Mouse (Mus musculus) CH12.LX (cell line): ENCODE data around the gene 1700057G04Rik. TPM values are rescaled to one million over a fixed set of nuclear protein-coding genes. Genes with fewer than 3 reads are reported as not detected.

Experiments used
- DNase-seq: peaks from one replicate; pipeline ENCODE4 v3.0.0-alpha.2; 2013; ENCODE audit errors: extremely low read depth
- H3K27ac ChIP-seq: 2 replicates; pipeline ENCODE4 v1.5.1; 2012; ENCODE audit warnings: low read depth, mild to moderate bottlenecking, control low read depth, moderate library complexity; ENCODE audit not compliant: insufficient read depth
- H3K27me3 ChIP-seq: replicated peaks from 2 replicates; pipeline ENCODE3; 2012; ENCODE audit warnings: inconsistent platforms
- H3K36me3 ChIP-seq, 2 experiments: replicated peaks in 1 of 2; 2 replicates each; pipeline versions ENCODE3 to v1.6.1; 2012; ENCODE audit warnings: inconsistent platforms in 1 of 2, low read length in 1 of 2, mild to moderate bottlenecking in 1 of 2, mixed read lengths in 1 of 2, moderate library complexity in 1 of 2; ENCODE audit not compliant: control insufficient read depth in 1 of 2, insufficient read depth in 1 of 2
- H3K4me1 ChIP-seq, 2 experiments: 2 replicates each; pipeline ENCODE4 v1.6.1; 2012; ENCODE audit warnings: inconsistent platforms in 1 of 2, moderate library complexity in 1 of 2; ENCODE audit not compliant: insufficient read depth in 2 of 2, control insufficient read depth in 1 of 2
- H3K4me2 ChIP-seq: 2 replicates; pipeline ENCODE4 v1.6.1; 2012; ENCODE audit warnings: low read depth, mild to moderate bottlenecking, control low read depth; ENCODE audit not compliant: poor library complexity, insufficient read depth, severe bottlenecking
- H3K4me3 ChIP-seq, 3 experiments: fragments of 150-350 bp in 1 of 3; sonication (generic) in 1 of 3; replicated peaks in 1 of 3; 2 replicates each; pipeline versions ENCODE3 to v1.5.1; 2011 to 2012; ENCODE audit warnings: low read depth in 2 of 3, low read length in 2 of 3, mild to moderate bottlenecking in 2 of 3, moderate library complexity in 2 of 3, control low read depth in 1 of 3, improper control_type of control experiment in 1 of 3, inconsistent platforms in 1 of 3, mixed read lengths in 1 of 3; ENCODE audit not compliant: poor library complexity in 1 of 3
- H3K79me2 ChIP-seq: replicated peaks from 2 replicates; pipeline ENCODE4 v1.6.1; 2012; ENCODE audit warnings: mild to moderate bottlenecking, moderate library complexity; ENCODE audit not compliant: control insufficient read depth, poor library complexity, insufficient read depth, severe bottlenecking; ENCODE audit errors: extremely low read depth
- H3K9ac ChIP-seq: 2 replicates; pipeline ENCODE4 v1.6.1; 2012; ENCODE audit warnings: low read depth, mild to moderate bottlenecking, control low read depth, moderate library complexity; ENCODE audit not compliant: insufficient read depth
- H3K9me3 ChIP-seq: replicated peaks from 2 replicates; pipeline ENCODE3; 2012; ENCODE audit warnings: low read length, inconsistent platforms, mixed read lengths
- CHD1 ChIP-seq: IDR thresholded peaks from 2 replicates; pipeline ENCODE4 v1.6.1; 2012; ENCODE audit warnings: low read depth, low read length, improper control_type of control experiment, inconsistent platforms
- CHD2 ChIP-seq: IDR thresholded peaks from 2 replicates; pipeline ENCODE4 v1.6.1; 2011; ENCODE audit warnings: low read length, improper control_type of control experiment
- CTCF ChIP-seq, 2 experiments: IDR thresholded peaks in 1 of 2; conservative IDR thresholded peaks in 1 of 2; 2 replicates each; pipeline ENCODE4 v1.5.1; 2011 to 2012; ENCODE audit warnings: low read depth in 2 of 2, low read length in 2 of 2, improper control_type of control experiment in 1 of 2, inconsistent platforms in 1 of 2, mild to moderate bottlenecking in 1 of 2, moderate library complexity in 1 of 2
- E2F4 ChIP-seq: IDR thresholded peaks from 2 replicates; pipeline ENCODE4 v1.6.1; 2011; ENCODE audit warnings: low read depth, low read length, improper control_type of control experiment; ENCODE audit not compliant: insufficient replicate concordance
- ELF1 ChIP-seq: IDR thresholded peaks from 2 replicates; pipeline ENCODE4 v1.6.1; 2014; ENCODE audit warnings: low read depth, mild to moderate bottlenecking, inconsistent platforms, low read length, improper control_type of control experiment
- EP300 ChIP-seq: IDR thresholded peaks from 2 replicates; pipeline ENCODE4 v1.6.1; 2011; ENCODE audit warnings: low read length, improper control_type of control experiment
- ETS1 ChIP-seq: conservative IDR thresholded peaks from 2 replicates; pipeline ENCODE4 v1.6.1; 2012; ENCODE audit warnings: low read depth, mild to moderate bottlenecking, inconsistent platforms, low read length, improper control_type of control experiment, moderate library complexity
- GABPA ChIP-seq: IDR thresholded peaks from 2 replicates; pipeline ENCODE4 v1.6.1; 2012; ENCODE audit warnings: low read depth, low read length, improper control_type of control experiment, inconsistent platforms; ENCODE audit not compliant: insufficient replicate concordance
- HCFC1 ChIP-seq: IDR thresholded peaks from 2 replicates; pipeline ENCODE4 v1.6.1; 2012; ENCODE audit warnings: low read depth, mild to moderate bottlenecking, inconsistent platforms, low read length, improper control_type of control experiment
- JUN ChIP-seq: IDR thresholded peaks from 2 replicates; pipeline ENCODE4 v1.6.1; 2011; ENCODE audit warnings: low read depth, mild to moderate bottlenecking, low read length, improper control_type of control experiment, moderate library complexity; ENCODE audit not compliant: insufficient read depth
- JUND ChIP-seq: conservative IDR thresholded peaks from 2 replicates; pipeline ENCODE4 v1.6.1; 2011; ENCODE audit warnings: low read depth, low read length, improper control_type of control experiment
- KAT2A ChIP-seq: IDR thresholded peaks from 2 replicates; pipeline ENCODE4 v1.6.1; 2012; ENCODE audit warnings: low read length, improper control_type of control experiment, inconsistent platforms; ENCODE audit not compliant: insufficient replicate concordance
- MAZ ChIP-seq: IDR thresholded peaks from 2 replicates; pipeline ENCODE4 v1.6.1; 2012; ENCODE audit warnings: low read depth, mild to moderate bottlenecking, inconsistent platforms, low read length, improper control_type of control experiment, moderate library complexity
- MEF2A ChIP-seq: IDR thresholded peaks from 2 replicates; pipeline ENCODE4 v1.6.1; 2014; ENCODE audit warnings: low read depth, mild to moderate bottlenecking, inconsistent platforms, low read length, improper control_type of control experiment, borderline replicate concordance
- MYC ChIP-seq: IDR thresholded peaks from 2 replicates; pipeline ENCODE4 v1.6.1; 2011; ENCODE audit warnings: low read depth, mild to moderate bottlenecking, improper control_type of control experiment, low read length
- RAD21 ChIP-seq: IDR thresholded peaks from 2 replicates; pipeline ENCODE4 v1.6.1; 2011; ENCODE audit warnings: low read depth, mild to moderate bottlenecking, low read length, improper control_type of control experiment, moderate library complexity
- SMC3 ChIP-seq: IDR thresholded peaks from 2 replicates; pipeline ENCODE4 v1.6.1; 2011; ENCODE audit warnings: low read depth, low read length, improper control_type of control experiment
- TCF12 ChIP-seq: IDR thresholded peaks from 2 replicates; pipeline ENCODE4 v1.6.1; 2014; ENCODE audit warnings: low read depth, mild to moderate bottlenecking, inconsistent platforms, low read length, improper control_type of control experiment
- USF1 ChIP-seq: IDR thresholded peaks from 2 replicates; pipeline ENCODE4 v1.6.1; 2014; ENCODE audit warnings: low read depth, mild to moderate bottlenecking, inconsistent platforms, low read length, improper control_type of control experiment
- ZC3H11A ChIP-seq: IDR thresholded peaks from 2 replicates; pipeline ENCODE4 v1.6.1; 2012; ENCODE audit warnings: low read depth, mild to moderate bottlenecking, inconsistent platforms, low read length, improper control_type of control experiment
- ZNF384 ChIP-seq: IDR thresholded peaks from 2 replicates; pipeline ENCODE4 v1.6.1; 2012; ENCODE audit warnings: low read depth, low read length, improper control_type of control experiment, inconsistent platforms
- dilution Hi-C: fragments of 300-500 bp; cut with MboI; formaldehyde crosslinking; loops from 2 replicates; pipeline ENCODE4 v1.14.3; 2020; ENCODE audit warnings: low sequenced_read_pairs; ENCODE audit not compliant: extremely low pct_unique_long_range_greater_than_20kb, extremely low pct_ligation_motif_present
- in situ Hi-C: fragments of 300-500 bp; cut with MboI; formaldehyde crosslinking; loops from 3 replicates; pipeline ENCODE4 v1.14.3; 2019; ENCODE audit warnings: low sequenced_read_pairs, low pct_ligation_motif_present, low pct_unique_long_range_greater_than_20kb, mixed read lengths
- polyA plus RNA-seq: library from polyadenylated mRNA; unstranded; fragments of >175 nt; gene quantifications from 2 replicates; pipeline ENCODE4 v1.2.1, GENCODE M21; 2012; ENCODE audit warnings: low read depth; ENCODE audit not compliant: insufficient read length
- total RNA-seq, 2 experiments: library from RNA; depleted of rRNA; stranded (reverse); fragments of 300-350 nt in 1 of 2; fragments of >200 nt in 1 of 2; gene quantifications; 2 replicates each; pipeline ENCODE4 v1.2.3; 2012 to 2014

Gene 1700057G04Rik
- total and polyA plus RNA-seq, 3 experiments: not detected

GRCm38 (mm10) chr9:92375378-92375777 lies 66.2 kb downstream of the 1700057G04Rik start:
- Histone ChIP-seq H3K27me3 (no peaks in the 10 kb centered on the region), H3K27ac (no peak overlapping the region), H3K36me3 (no peaks in the 10 kb centered on the region), H3K4me1 (peaks cover 0 to 17% of the 10 kb centered on the region in 2 experiments; a peak in 2 of 4 replicates), H3K9me3 (no peaks in the 10 kb centered on the region), H3K9ac (no peak overlapping the region), H3K79me2 (no peaks in the 10 kb centered on the region), H3K4me3 (no peak overlapping the region), H3K4me2 (peak overlapping the region; percentile 6; the same call in 1 of the 2 replicates)
- peak; percentile 18 for DNase-seq
- in situ Hi-C loops: no loop called here
- TF ChIP-seq CHD2: no peak
- TF ChIP-seq JUN: no peak
- no peak for TF ChIP-seq CHD1
- TF ChIP-seq MEF2A: no peak
- TF ChIP-seq MYC: no peak
- no peak for TF ChIP-seq E2F4
- peak; percentile 55 for TF ChIP-seq SMC3
- TF ChIP-seq RAD21: peak; percentile 69
- TF ChIP-seq CTCF (conservative IDR thresholded peaks at IDR 0.05 in 1 of 2, IDR thresholded peaks at IDR 0.05 in 1 of 2; ENCODE audit: low read depth in 2 of 2, low read length in 2 of 2): peak in 1 of 2 experiments; percentile 66; a peak in 2 of 4 replicates
- no peak for TF ChIP-seq TCF12
- TF ChIP-seq ZNF384: peak; percentile 54
- TF ChIP-seq ZC3H11A: peak; percentile 14; the same call in 1 of the 2 replicates
- dilution Hi-C loops: no loop called here

GRCm38 (mm10) chr9:92377967-92378366 lies 68.8 kb downstream of the 1700057G04Rik start:
- H3K27me3 ChIP-seq: no peaks in the 10 kb centered on the region
- TF ChIP-seq ELF1: no peak
- no peak for TF ChIP-seq EP300
- no peak for TF ChIP-seq HCFC1
- no peak for TF ChIP-seq GABPA
- no peak for TF ChIP-seq CHD1
- TF ChIP-seq MAZ: no peak
- no peak for TF ChIP-seq ETS1
- TF ChIP-seq TCF12: no peak
- no peak for TF ChIP-seq USF1
- no peak for TF ChIP-seq JUN
- TF ChIP-seq JUND: no peak
- TF ChIP-seq KAT2A: no peak
- peak; percentile 14 for DNase-seq
- no peak overlapping the region for H3K4me2 ChIP-seq
- H3K36me3 ChIP-seq: no peaks in the 10 kb centered on the region
- no peak overlapping the region for H3K4me3 ChIP-seq
- H3K9me3 ChIP-seq: no peaks in the 10 kb centered on the region
- no peaks in the 10 kb centered on the region for H3K79me2 ChIP-seq
- no peak overlapping the region for H3K27ac ChIP-seq
- H3K4me1 ChIP-seq: peaks cover 0 to 17% of the 10 kb centered on the region in 2 experiments; a peak in 2 of 4 replicates
- in situ Hi-C loops (no loop called here), dilution Hi-C loops (no loop called here)
- H3K9ac ChIP-seq: no peak overlapping the region
